Mouse (Mus musculus): ENCODE data around the gene Olfr750. TPM values are rescaled to one million over a fixed set of nuclear protein-coding genes. Genes with fewer than 3 reads are reported as not detected.

Gene Olfr750
- total and polyA plus RNA-seq, 3 experiments = not detected

- no peak overlapping the region for H3K27ac ChIP-seq (ENCODE audit: control insufficient read depth, low read depth, low read length)
Measured at GRCm38 (mm10) chr14:51053176-51053575, 21.1 kb downstream of the Olfr750 start.

GRCm38 (mm10) chr14:51051941-51052340 is 22.3 kb downstream of the Olfr750 start:
- H3K9ac ChIP-seq (ENCODE audit: control insufficient read depth, low read depth, low read length, poor library complexity, severe bottlenecking) = no peak overlapping the region
- H3K79me2 ChIP-seq (ENCODE audit: control insufficient read depth, insufficient read depth, low read length, poor library complexity) = no peaks in the 10 kb centered on the region
- H3K36me3 ChIP-seq (ENCODE audit: control insufficient read depth in 1 of 2, insufficient read depth in 2 of 2, low read length in 2 of 2) = no peaks in the 10 kb centered on the region
- H3K27me3 ChIP-seq (ENCODE audit: control insufficient read depth in 1 of 2, insufficient read depth in 2 of 2, low read length in 2 of 2) = peaks cover 0 to 6% of the 10 kb centered on the region in 2 experiments; a peak in 3 of 4 replicates
- H3K4me1 ChIP-seq (ENCODE audit: control insufficient read depth in 1 of 2, insufficient read depth in 2 of 2, low read length in 2 of 2) = no peaks in the 10 kb centered on the region
- no peaks in the 10 kb centered on the region for H3K9me3 ChIP-seq (replicated peaks; ENCODE audit: insufficient read depth, low read length)
- H3K27ac ChIP-seq (ENCODE audit: control insufficient read depth, low read depth, low read length) = no peak overlapping the region
- TF ChIP-seq CTCF (IDR thresholded peaks at IDR 0.05 in 2 of 3, conservative IDR thresholded peaks at IDR 0.05 in 1 of 3; ENCODE audit: control insufficient read depth in 1 of 3, insufficient read depth in 1 of 3, low read depth in 2 of 3, low read length in 3 of 3, poor library complexity in 1 of 3, severe bottlenecking in 1 of 3) (no peak), TAL1 (IDR thresholded peaks at IDR 0.05; ENCODE audit: low read length) (no peak), HCFC1 (IDR thresholded peaks at IDR 0.05; ENCODE audit: low read depth, low read length) (no peak), BHLHE40 (IDR thresholded peaks at IDR 0.05; ENCODE audit: borderline replicate concordance, low read depth, low read length) (no peak), MYC (IDR thresholded peaks at IDR 0.05; ENCODE audit: low read depth, low read length) (no peak), GATA1 (IDR thresholded peaks at IDR 0.05; ENCODE audit: low read depth, low read length) (no peak), POLR2A (IDR thresholded peaks at IDR 0.05; ENCODE audit: control insufficient read depth in 1 of 2, insufficient read depth in 1 of 2, low read depth in 1 of 2, low read length in 2 of 2, poor library complexity in 1 of 2) (no peak)
- H3K4me3 ChIP-seq (ENCODE audit: control insufficient read depth in 1 of 2, insufficient read depth in 1 of 2, low read depth in 2 of 2, low read length in 2 of 2) = no peak overlapping the region
- DNase-seq (ENCODE audit: low read depth, low spot score) = no peak

More at GRCm38 (mm10) chr14:51053176-51053575, 21.1 kb downstream of the Olfr750 start:
- H3K4me1 ChIP-seq (ENCODE audit: control insufficient read depth in 1 of 2, insufficient read depth in 2 of 2, low read length in 2 of 2) = peaks cover 0 to 4% of the 10 kb centered on the region in 2 experiments; a peak in 1 of 4 replicates
- no peak for TF ChIP-seq MAX (IDR thresholded peaks at IDR 0.05; ENCODE audit: low read length)
- no peak for TF ChIP-seq EP300 (IDR thresholded peaks at IDR 0.05; ENCODE audit: low read depth in 1 of 2, low read length in 2 of 2)
- no peak for TF ChIP-seq RAD21 (IDR thresholded peaks at IDR 0.05; ENCODE audit: low read depth, low read length)
- TF ChIP-seq RCOR1 (IDR thresholded peaks at IDR 0.05; ENCODE audit: low read depth, low read length) = no peak
- TF ChIP-seq MEF2A (IDR thresholded peaks at IDR 0.05; ENCODE audit: extremely low read depth, insufficient replicate concordance, low read depth, low read length, poor library complexity, severe bottlenecking) = no peak
- no peak for TF ChIP-seq GABPA (IDR thresholded peaks at IDR 0.05; ENCODE audit: low read depth, low read length)
- H3K36me3 ChIP-seq (ENCODE audit: control insufficient read depth in 1 of 2, insufficient read depth in 2 of 2, low read length in 2 of 2) = no peaks in the 10 kb centered on the region; a peak in 1 of 4 replicates
- no peak overlapping the region for H3K4me3 ChIP-seq (ENCODE audit: control insufficient read depth in 1 of 2, insufficient read depth in 1 of 2, low read depth in 2 of 2, low read length in 2 of 2)
- no peaks in the 10 kb centered on the region for H3K79me2 ChIP-seq (ENCODE audit: control insufficient read depth, insufficient read depth, low read length, poor library complexity)
- no peak for DNase-seq (ENCODE audit: low read depth, low spot score)
- H3K9me3 ChIP-seq (replicated peaks; ENCODE audit: insufficient read depth, low read length) = no peaks in the 10 kb centered on the region
- peaks cover 0 to 6% of the 10 kb centered on the region in 2 experiments; a peak in 3 of 4 replicates for H3K27me3 ChIP-seq (ENCODE audit: control insufficient read depth in 1 of 2, insufficient read depth in 2 of 2, low read length in 2 of 2)
- H3K9ac ChIP-seq (ENCODE audit: control insufficient read depth, low read depth, low read length, poor library complexity, severe bottlenecking) = no peak overlapping the region

GRCm38 (mm10) chr14:51050063-51050462 is 24.2 kb downstream of the Olfr750 start, which contains the start of gene Rnase11:
TSS of gene Rnase11 (minus strand) at chr14:51050163.
- Histone ChIP-seq H3K79me2 (ENCODE audit: control insufficient read depth, insufficient read depth, low read length, poor library complexity) (no peaks in the 10 kb centered on the region), H3K36me3 (ENCODE audit: control insufficient read depth in 1 of 2, insufficient read depth in 2 of 2, low read length in 2 of 2) (no peaks in the 10 kb centered on the region), H3K27me3 (ENCODE audit: control insufficient read depth in 1 of 2, insufficient read depth in 2 of 2, low read length in 2 of 2) (peaks cover 0 to 6% of the 10 kb centered on the region in 2 experiments; a peak in 3 of 4 replicates), H3K9ac (ENCODE audit: control insufficient read depth, low read depth, low read length, poor library complexity, severe bottlenecking) (no peak within 1 kb of the TSS), H3K9me3 (replicated peaks; ENCODE audit: insufficient read depth, low read length) (no peaks in the 10 kb centered on the region), H3K27ac (ENCODE audit: control insufficient read depth, low read depth, low read length) (no peak within 1 kb of the TSS), H3K4me1 (ENCODE audit: control insufficient read depth in 1 of 2, insufficient read depth in 2 of 2, low read length in 2 of 2) (no peaks in the 10 kb centered on the region), H3K4me3 (ENCODE audit: control insufficient read depth in 1 of 2, insufficient read depth in 1 of 2, low read depth in 2 of 2, low read length in 2 of 2) (no peak within 1 kb of the TSS)
- DNase-seq (ENCODE audit: low read depth, low spot score) = no peak
- TF ChIP-seq CHD2 (IDR thresholded peaks at IDR 0.05; ENCODE audit: low read length) = no peak
- no peak for TF ChIP-seq TCF12 (IDR thresholded peaks at IDR 0.05; ENCODE audit: low read depth, low read length)
- TF ChIP-seq USF1 (IDR thresholded peaks at IDR 0.05; ENCODE audit: low read depth, low read length) = no peak
- no peak for TF ChIP-seq NELFE (IDR thresholded peaks at IDR 0.05; ENCODE audit: low read depth, low read length)
- TF ChIP-seq MAX (IDR thresholded peaks at IDR 0.05; ENCODE audit: low read length) = no peak
- TF ChIP-seq USF2 (IDR thresholded peaks at IDR 0.05; ENCODE audit: borderline replicate concordance in 1 of 2, insufficient read depth in 1 of 2, low read depth in 1 of 2, low read length in 2 of 2) = no peak
- no peak for TF ChIP-seq RAD21 (IDR thresholded peaks at IDR 0.05; ENCODE audit: low read depth, low read length)
- TF ChIP-seq CTCF (IDR thresholded peaks at IDR 0.05 in 2 of 3, conservative IDR thresholded peaks at IDR 0.05 in 1 of 3; ENCODE audit: control insufficient read depth in 1 of 3, insufficient read depth in 1 of 3, low read depth in 2 of 3, low read length in 3 of 3, poor library complexity in 1 of 3, severe bottlenecking in 1 of 3) = no peak
- no peak for TF ChIP-seq GABPA (IDR thresholded peaks at IDR 0.05; ENCODE audit: low read depth, low read length)
- TF ChIP-seq EP300 (IDR thresholded peaks at IDR 0.05; ENCODE audit: low read depth in 1 of 2, low read length in 2 of 2) = no peak
- no peak for TF ChIP-seq MYB (IDR thresholded peaks at IDR 0.05; ENCODE audit: low read depth, low read length)
- no peak for TF ChIP-seq KAT2A (conservative IDR thresholded peaks at IDR 0.05; ENCODE audit: low read depth, low read length)
- no peak for TF ChIP-seq MYC (IDR thresholded peaks at IDR 0.05; ENCODE audit: low read depth, low read length)
- TF ChIP-seq MEF2A (IDR thresholded peaks at IDR 0.05; ENCODE audit: extremely low read depth, insufficient replicate concordance, low read depth, low read length, poor library complexity, severe bottlenecking) = no peak
- no peak for TF ChIP-seq NRF1 (IDR thresholded peaks at IDR 0.05; ENCODE audit: insufficient read depth, low read depth, low read length, poor library complexity, severe bottlenecking)
- TF ChIP-seq CHD1 (IDR thresholded peaks at IDR 0.05; ENCODE audit: low read depth, low read length) = no peak
- TF ChIP-seq POLR2A (IDR thresholded peaks at IDR 0.05; ENCODE audit: control insufficient read depth in 1 of 2, insufficient read depth in 1 of 2, low read depth in 1 of 2, low read length in 2 of 2, poor library complexity in 1 of 2) = no peak
- no peak for TF ChIP-seq MAZ (IDR thresholded peaks at IDR 0.05; ENCODE audit: low read depth, low read length)

Measured in MEL (cell line).